Mouse (Mus musculus) left cerebral cortex, postnatal 10 days (tissue): Measurements from ENCODE around the gene Lgals3bp. TPM values are rescaled to one million over a fixed set of nuclear protein-coding genes. Genes with fewer than 3 reads are reported as not detected.

Experiments
- DNase-seq, 2 experiments: peaks; one replicate each; pipeline ENCODE4 v3.0.0; 2021 to 2022; ENCODE audit warnings: low spot score in 2 of 2, mixed read lengths in 1 of 2; ENCODE audit errors: extremely low spot score in 1 of 2
- intact Hi-C: fragments of 180-260 bp; cut with DNase I; formaldehyde crosslinking; loops from one replicate; pipeline ENCODE4 v1.15.1; 2025
- total RNA-seq, 2 experiments: library from RNA; stranded (reverse); gene quantifications; 2 replicates each; pipeline ENCODE4 v1.2.3; 2021

Gene Lgals3bp
- total RNA-seq, 2 experiments from 2014 or later, result 10.1 to 11.7 TPM

GRCm38 (mm10) chr11:118426765-118427164 is 24.9 kb upstream of the Lgals3bp start:
- intact Hi-C loops, result loop anchor here (10.0 kb wide), 1 partner anchor 548 kb away; no protein-coding TSS in a partner anchor
- DNase-seq, result no peak

DNA sequence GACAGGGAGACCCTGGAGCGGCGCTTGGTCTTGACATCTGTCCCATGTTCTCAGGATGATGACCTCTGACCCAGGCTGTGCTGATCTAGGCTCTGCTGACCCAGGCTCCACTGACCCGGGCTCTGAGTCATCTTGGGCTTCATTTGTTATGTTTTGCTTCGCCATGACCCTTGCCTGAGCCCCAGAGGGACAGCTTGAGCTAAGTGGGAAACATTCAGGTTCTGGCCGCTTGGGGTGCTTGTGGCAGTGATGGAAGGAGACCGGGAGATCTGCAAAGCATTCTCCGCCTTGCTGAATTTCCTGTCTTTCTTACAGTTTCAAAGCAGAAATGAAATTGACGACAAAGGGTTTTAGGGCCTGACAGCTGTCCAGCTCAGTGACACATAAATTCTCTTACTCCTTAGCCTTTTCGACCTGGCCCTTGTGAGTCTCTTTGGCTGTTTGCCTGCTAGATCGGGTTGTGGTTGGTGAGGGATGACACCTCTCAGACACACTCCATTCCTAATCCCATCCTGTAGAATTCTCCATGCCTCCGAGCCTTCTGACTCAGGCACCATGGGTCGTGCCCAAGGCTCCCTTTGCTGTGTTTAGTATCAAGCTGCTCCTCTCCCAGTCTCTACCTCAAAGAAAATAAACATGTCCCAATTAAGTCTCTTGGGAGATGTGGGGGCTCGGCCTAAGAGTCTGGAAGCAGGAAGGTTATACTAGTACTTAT is 22.9 kb upstream of the Lgals3bp start:
- peak in 1 of 2 experiments; percentile 53 for DNase-seq
- intact Hi-C loops, result loop anchor here (2.0 to 10.0 kb wide), 2 partner anchors 16 to 550 kb away; no protein-coding TSS in a partner anchor

- peak; percentile 81 to 84 for DNase-seq
- intact Hi-C loops, result loop anchor here (10.0 kb wide), 1 partner anchor 551 kb away; no protein-coding TSS in a partner anchor
Observed at GRCm38 (mm10) chr11:118423266-118423971, 21.5 kb upstream of the Lgals3bp start.

- intact Hi-C loops, result loop anchor here (10.0 kb wide), 1 partner anchor 555 kb away; no protein-coding TSS in a partner anchor
- no peak for DNase-seq
Observed at GRCm38 (mm10) chr11:118420261-118420660, 18.4 kb upstream of the Lgals3bp start.

DNA sequence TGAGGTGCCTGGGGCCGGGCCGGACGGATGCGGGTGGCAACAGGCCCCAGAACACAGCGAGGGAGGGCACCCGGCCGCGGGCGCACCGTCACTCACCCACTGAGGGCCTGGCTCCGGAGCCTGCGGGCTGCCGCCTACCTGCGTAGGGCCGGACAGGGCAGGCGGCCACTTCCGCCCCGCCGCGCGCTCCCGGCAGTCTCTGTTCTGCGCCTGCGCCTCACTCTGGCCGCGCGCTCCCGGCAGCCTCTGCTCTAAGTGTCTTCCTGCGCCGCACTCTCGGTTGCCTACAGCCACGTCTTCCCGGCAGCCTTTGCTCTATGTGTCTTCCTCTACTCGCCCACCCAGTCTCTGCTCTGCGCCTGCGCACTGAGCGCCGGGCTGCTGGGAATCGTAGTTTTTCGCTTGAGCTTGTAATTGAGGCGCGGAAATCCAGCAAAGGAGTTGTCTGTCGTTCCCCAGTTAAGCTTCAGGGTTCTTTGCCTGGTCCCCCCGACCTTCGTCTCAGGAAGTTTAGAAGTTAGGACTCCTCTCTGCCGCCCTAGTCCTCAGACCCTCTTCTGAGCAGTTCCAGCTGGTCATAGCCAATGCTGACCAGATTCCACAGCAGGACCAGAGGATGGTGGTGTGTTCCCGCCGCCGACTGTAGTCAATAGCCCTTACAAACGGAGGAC is 17.1 kb upstream of the Lgals3bp start, which contains the start of gene Cant1:
Gene Cant1 (minus strand): TSS at position 253 of the 671 bp plus-strand sequence.
- peak; percentile 98 for DNase-seq
- intact Hi-C loops, result no loop called here

DNA sequence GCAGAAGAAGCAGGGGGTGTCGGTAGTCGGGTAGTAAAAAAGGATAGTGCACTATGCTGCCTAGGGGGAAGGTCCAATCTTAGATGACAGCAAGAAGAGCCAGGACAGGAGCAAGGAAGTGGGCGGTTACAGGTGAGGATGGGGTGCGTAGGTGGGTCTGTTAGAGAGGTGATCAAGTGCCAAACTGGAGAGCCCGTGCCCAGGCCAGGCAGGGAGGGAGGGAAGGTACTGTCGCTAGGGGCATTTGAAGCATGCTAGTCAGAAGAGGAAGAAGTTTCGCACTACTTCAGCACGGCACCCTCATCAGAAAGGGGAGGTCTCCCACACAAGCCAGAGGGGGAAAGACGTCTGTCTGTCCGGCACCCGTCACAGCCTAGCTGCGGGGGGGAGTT is 16.5 kb upstream of the Lgals3bp start:
- no peak for DNase-seq
- intact Hi-C loops, result no loop called here

DNA sequence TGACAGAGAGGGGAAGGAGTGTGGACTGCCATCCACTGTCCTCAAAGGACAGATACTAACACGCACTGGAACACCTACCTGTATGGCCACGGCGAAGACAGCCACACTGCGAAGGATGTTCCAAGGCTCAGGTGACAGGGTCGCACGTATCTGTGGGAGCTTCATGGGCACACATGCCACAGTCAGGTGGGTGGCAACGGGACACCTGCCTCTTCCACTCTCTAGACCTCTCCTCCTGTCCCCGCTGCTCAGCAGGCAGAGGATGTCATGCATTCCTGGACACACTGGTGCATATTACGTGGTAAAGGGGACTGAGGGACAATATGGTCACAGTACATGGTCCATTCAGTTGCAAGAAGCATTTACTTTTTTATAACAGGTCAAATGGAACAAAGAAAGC is 15.6 kb upstream of the Lgals3bp start:
- no peak for DNase-seq
- intact Hi-C loops, result no loop called here

GRCm38 (mm10) chr11:118416046-118416445 is 14.2 kb upstream of the Lgals3bp start:
- DNase-seq, result no peak
- intact Hi-C loops, result no loop called here

- no peak for DNase-seq
- intact Hi-C loops, result no loop called here
Observed at GRCm38 (mm10) chr11:118415630-118416029, 13.7 kb upstream of the Lgals3bp start.

DNA sequence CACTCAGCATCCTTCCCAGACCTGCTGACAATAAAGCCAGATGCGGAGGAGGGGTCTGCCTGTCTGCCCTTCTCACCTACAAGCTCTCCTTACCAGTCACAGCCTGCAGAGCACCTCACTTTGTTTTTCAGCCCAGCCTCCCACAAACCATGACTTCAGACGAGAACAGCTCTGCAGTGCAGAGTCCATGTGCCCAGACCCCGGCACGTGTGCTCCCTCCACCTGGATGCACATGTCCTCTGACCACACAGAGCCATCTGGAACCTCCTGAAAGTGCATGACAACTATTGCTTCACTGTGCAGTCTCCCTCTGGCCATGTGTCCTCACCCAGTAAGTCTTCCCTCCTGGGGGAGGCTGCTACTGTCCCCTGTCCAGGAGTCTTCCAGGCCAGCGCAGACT is 12.4 kb upstream of the Lgals3bp start:
- no peak for DNase-seq
- intact Hi-C loops, result no loop called here

DNA sequence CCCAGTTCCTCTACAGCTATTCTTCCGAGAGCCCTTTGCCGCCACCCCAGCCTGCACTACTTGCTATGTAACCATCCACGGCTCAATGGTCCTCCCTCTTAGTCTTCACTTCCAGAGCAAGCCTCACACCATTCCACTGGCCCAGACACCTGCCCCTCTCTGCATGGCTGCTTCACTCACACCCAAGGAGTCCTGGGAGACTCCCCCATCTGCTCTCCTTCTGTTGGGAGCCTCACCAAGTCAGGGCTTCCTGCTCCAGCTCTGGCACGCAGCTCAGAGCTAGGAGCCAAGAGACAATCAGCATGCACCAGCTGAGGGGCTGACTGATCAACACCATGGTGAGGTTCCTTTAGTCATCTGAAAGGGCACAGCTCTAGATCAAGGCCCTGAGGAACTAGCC is 11.2 kb upstream of the Lgals3bp start:
- intact Hi-C loops, result no loop called here
- no peak for DNase-seq

GRCm38 (mm10) chr11:118412601-118413000 is 10.7 kb upstream of the Lgals3bp start:
- intact Hi-C loops, result no loop called here
- DNase-seq, result no peak

- no peak for DNase-seq
- intact Hi-C loops, result no loop called here
Observed at GRCm38 (mm10) chr11:118411271-118411670, 9.4 kb upstream of the Lgals3bp start.

DNA sequence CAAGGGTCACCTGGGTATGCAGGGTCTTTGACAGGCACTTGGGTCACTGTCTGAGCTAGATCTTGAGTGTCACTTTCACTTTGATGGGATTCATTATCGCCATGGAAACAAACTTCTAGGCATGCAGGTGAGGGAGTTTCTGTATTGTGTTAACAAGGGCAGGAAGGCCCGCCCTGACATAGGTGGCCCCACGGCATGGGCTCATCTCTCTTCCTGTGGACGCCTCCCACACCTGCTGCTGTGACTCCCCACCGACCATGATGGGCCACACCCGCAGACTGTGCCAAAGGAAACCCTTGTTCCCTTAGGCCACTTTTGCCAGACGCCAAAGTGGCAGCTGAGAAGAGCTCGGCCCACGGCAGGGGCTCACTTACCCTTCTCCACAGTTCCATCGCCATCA is 8.6 kb upstream of the Lgals3bp start:
- DNase-seq, result no peak

DNA sequence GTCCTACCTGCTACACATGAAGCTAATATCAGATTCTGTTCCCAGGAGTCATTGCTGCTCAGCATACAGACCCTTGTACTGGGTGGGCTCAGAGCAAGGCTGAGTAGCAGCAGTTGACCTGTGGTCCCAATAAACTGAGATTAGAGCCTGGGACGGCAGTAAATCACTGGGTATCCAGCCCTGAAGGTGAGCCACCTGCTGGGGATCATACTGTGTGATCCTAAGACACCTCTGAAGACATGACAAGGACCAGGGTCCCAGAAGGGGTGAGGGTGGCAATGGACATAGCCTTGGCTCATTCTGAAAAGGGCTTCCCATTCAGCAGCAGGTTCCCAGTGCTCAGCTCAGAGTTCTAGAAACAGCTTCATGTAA is 8.2 kb upstream of the Lgals3bp start:
- DNase-seq, result no peak
- intact Hi-C loops, result no loop called here

More for the DNA sequence above, 8.6 kb upstream of the Lgals3bp start:
- intact Hi-C loops, result no loop called here

GRCm38 (mm10) chr11:118409106-118410072 is 7.5 kb upstream of the Lgals3bp start:
- intact Hi-C loops, result loop anchor here (10.0 kb wide), 1 partner anchor 325 kb away; no protein-coding TSS in a partner anchor
- DNase-seq, result peak in 1 of 2 experiments; percentile 9

DNA sequence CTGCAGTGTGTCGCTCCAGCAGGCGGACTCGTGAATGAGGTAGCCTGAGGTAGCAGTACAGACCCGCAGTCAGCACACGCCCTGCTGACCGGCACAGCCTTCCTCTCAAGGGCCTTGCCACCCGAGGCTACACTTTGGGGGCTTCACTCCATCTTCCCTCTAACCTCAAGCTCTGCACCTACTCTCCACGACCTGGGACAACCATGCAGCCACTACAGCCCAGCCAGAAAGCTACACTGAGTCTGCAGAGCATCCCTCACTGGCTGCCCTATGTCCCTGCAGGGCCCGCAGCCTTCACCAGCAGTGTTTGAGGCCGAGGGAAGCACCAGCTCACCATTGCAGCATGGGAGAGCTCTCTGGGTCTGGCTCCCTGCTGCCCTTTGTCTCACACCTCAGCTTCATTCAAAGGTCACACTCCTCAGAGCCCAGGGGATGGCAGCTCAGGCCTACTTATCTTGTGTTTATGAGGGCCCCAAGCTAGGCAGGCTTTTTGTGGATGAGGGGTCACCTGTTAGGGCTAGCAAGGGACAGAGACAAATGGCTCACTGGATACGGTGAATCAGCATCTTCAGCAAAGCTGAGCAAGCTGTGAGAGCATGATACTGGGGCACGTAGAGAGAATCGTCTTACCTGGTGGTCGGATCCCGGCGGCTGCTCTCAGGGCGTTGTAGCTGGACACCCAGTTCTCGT is 6.3 kb upstream of the Lgals3bp start:
- intact Hi-C loops, result loop anchor here (10.0 kb wide), 1 partner anchor 323 kb away; no protein-coding TSS in a partner anchor
- peak in 1 of 2 experiments; percentile 14 for DNase-seq
